Mouse (Mus musculus) kidney, adult 9 months (tissue): ENCODE results near the gene Wipi2.

Experiments
- DNase-seq: peaks from one replicate; pipeline ENCODE4 v3.0.0; 2022

Wipi2 gene

GRCm38 (mm10) chr5:142627398-142627797, at the start of gene Wipi2:
Wipi2 (plus strand) TSS chr5:142627698.
- no peak for DNase-seq

- DNase-seq = no peak
Measured at GRCm38 (mm10) chr5:142578192-142578591, 49.3 kb upstream of the Wipi2 start.

- peak; percentile 53 for DNase-seq
Measured at GRCm38 (mm10) chr5:142581517-142581916, 46.0 kb upstream of the Wipi2 start.

GRCm38 (mm10) chr5:142583616-142584126, 43.8 kb upstream of the Wipi2 start:
- DNase-seq = no peak

DNA sequence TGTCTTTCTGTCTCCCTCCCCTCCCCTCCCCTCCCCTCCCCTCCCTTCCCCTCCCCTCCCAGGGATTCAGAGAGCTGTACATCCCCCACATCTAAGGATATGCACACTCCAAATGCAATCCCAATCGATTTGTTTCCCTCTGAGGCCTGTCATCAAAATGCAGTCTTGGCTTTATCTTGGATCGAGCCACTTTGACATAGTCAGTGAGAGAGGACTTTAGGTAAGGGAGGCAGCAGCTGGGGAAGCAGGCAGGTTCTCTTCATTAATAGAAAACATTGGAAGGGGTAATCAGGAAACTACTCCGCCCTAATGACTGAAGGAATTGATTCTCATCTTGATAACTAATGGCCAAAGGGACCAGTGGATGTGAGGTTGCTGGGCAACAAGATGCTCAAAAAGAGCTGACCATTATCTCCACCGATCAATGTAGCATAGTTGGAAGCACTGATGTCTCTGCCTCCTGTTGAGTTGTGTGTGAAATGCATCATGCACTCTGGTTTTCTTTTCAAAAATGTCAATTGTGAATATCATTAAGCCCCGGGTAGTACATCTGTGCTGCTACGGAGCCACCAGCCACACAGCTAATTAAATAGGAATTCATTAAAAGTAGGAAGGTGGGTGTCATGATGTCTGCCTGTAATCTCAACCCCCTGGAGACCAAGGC, 36.4 kb upstream of the Wipi2 start:
- no peak for DNase-seq

- DNase-seq = no peak
Measured at GRCm38 (mm10) chr5:142595698-142596097, 31.8 kb upstream of the Wipi2 start.

DNA sequence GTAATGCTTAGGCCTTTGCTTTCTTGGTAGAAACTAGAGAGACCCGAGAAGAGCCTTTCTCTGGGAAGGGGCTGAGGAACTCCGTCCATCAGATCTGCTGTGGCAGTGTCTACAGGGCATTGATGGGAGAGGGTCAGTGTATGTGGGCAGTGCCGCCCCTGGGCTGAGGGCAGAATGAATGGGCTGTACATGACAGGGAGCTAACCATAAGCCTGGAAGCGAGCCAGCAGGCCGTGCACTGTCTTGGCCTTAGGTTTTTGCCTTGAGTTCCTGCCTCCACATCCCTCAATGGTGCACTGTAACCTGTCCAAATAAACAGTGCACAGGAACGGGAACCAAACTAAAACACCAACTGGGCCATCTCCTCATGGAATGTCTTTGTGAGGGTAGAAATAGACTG, 30.8 kb upstream of the Wipi2 start:
- no peak for DNase-seq

- peak; percentile 43 for DNase-seq
Measured at GRCm38 (mm10) chr5:142597648-142598390, 29.7 kb upstream of the Wipi2 start.

DNA sequence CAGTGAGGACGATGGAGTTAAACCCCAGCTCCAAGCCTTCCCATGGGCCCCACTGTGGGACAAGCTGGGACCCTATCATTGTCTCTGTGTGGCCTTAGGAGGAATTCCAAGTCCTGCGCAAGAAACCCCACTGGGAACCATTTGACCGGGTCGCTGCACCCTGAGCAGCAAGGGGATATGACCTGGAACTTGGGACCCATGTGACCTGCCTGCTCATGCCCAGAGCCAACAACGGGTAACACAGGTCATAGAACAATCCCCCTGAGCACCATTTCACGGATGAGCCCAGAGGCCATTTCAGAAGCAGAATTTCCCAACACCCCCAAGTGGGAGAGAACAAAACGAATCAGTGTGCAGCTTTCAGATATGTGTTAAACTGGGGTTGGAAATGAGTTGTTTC, 23.1 kb upstream of the Wipi2 start:
- no peak for DNase-seq

DNA sequence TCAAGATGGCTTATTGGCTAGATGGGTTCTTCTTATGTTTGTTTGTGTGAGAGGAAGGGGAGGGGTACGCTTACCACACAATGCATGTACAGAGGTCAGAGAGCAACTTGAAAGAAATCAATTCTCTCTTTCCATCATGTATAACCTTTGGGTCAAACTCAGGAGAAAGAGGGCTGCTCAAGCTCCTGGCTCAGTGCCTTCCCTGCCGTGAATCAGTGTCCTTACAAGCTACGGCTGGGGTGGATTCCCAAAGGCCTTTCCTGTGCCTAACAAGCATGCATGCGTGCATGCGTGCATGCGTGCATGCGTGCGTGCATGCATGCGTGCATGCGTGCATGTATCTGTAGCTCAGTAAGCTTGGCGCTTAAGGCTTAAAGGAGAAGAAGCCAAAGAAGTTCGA, 22.2 kb upstream of the Wipi2 start:
- DNase-seq = no peak

DNA sequence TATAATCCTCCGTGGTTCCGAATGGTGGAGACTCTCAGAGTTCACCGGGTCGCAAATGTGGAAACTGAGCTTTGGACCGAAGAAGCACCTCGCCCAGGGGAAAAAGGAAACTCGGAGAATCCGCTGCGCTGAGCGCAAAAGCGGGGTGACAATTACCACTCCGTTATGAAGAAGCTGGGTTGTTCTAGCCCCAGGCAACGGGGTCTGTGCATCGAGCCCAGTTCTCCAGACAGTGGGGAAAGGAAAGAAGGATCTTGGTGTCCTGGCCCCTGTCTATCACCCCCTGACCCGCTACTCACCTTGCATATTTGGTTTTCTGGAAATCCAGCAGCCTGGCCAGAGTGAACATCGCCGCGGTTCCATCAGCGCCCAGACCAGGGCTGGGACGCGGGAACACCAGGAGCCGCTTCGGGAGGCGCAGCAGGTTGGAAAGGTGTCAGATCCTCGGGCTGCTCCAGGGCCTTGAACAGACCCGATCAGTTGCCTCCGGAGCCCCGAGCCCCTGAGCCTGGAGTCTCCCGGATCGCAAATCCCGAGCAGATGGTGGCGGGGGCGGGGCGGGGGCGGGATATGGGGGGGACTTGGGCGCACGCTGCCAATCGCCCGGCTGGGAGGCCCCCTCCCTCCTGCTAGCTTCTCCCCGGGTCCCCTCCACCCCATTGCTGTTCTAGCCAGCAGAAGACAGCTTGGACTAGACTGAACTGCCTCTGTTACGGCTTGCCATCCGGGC, 19.1 kb upstream of the Wipi2 start, which contains the start of gene Mmd2:
TSS of gene Mmd2 (minus strand) at position 542 of the 730 bp plus-strand sequence.
- DNase-seq = no peak

DNA sequence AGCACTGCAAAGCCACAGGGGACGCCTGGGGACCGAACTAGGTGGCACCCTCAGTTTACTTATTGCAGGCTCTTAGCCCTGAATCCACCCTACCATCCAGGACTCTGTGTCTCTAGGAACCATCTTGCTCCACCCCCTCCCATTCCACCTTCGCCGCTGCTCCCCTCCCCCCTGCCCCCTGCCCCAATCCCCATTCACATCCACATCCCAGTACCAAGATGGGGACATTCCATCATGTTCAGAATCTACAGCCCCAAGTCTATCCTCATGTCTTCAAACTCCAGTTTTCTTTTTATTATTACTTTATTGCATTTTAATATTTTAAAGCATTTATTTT, 18.5 kb upstream of the Wipi2 start:
- no peak for DNase-seq

DNA sequence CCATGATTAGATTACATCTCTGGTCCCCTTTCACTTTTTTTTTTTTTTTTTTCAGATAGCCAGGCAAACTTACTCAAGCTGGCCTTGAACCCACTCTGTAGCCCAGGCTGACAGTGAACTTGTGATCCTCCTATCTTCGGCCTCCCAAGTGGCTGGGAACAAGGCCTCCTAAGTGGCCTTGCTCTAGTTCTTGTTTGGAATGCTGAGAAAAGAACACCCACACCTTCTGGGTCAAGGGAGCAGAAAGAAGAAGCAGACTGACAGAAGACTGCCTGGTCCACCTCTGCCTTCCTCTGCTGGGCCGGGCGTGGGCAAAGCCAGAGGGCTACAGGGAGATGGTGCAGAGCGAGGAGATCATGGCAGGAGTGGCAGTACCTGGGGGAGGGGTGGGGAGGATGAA, 17.1 kb upstream of the Wipi2 start:
- no peak for DNase-seq

DNA sequence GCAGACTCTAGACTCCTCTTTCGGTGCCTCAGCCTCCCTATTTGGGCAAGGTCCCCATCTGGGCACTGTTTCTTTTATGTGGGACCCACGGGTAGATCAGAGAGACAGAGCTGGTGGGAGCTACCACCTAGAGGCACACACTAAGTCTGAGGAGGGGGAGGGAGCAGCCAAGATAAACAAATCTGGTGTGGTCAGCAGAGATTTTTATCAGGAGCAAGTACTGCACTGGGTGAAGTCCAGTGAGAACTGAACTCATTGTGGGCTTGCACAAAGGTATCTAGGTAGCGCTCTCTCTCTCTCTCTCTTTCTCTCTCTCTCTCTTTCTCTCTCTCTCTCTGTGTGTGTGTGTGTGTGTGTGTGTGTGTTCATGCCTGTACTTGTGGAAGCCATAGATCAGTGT, 13.0 kb upstream of the Wipi2 start:
- no peak for DNase-seq

DNA sequence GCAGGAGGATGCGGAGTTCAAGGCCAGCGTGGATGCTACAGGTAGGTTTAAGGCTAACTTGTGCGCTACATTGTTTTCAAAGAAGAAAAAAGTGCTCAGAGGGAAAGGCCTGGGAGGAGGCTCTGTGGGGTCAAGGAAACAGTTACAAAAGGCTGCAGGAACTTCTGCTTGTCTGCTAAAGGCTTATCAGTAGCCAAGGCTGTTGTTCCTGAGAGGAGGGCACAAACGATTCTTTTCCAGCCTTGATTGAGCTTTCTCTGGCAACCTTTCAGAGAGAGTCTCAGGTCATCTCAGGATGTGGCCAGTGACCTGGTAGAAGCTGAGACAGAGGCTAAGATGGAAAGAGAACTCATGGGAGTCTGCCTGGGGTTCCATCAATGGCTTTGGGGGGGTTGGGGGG, 11.9 kb upstream of the Wipi2 start:
- DNase-seq = no peak

DNA sequence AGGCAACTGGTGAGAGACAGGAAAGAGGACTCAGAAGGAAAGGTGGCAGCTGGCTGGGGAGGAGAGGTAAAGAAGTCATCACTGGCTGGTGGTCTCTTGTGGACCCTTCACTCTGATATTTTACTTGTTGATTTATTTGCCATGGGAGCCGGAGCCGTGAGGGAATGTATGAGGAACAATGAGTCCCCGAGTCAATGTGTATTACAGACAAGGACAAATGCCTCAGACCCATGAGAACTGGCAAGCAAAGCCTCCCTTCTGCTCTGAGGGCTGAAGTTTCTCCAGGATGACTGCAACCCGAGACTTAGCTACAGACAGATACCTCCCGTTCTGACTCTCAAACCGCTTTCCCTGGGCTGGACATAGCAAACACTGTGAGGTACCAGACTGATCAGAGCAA, 11.2 kb upstream of the Wipi2 start:
- DNase-seq = no peak

DNA sequence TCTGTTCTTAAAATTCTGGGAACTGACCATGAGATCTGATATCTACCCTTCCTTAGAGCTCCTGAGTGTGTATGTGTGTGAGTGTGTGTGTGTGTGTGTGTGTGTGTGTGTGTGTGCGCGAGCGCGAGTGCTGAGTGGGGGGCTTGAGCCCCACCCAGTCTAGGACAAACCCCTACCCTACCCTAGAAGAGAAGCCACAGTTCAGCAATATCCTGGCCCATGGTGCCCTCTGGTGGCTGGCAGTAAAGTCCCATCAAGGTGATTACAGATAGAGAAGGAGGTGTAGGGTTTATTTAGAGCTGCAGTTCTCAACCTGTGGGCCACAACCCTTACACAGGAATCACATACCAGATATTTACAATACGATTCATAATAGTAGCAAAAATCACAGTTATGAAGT, 7.6 kb upstream of the Wipi2 start:
- peak; percentile 53 for DNase-seq

DNA sequence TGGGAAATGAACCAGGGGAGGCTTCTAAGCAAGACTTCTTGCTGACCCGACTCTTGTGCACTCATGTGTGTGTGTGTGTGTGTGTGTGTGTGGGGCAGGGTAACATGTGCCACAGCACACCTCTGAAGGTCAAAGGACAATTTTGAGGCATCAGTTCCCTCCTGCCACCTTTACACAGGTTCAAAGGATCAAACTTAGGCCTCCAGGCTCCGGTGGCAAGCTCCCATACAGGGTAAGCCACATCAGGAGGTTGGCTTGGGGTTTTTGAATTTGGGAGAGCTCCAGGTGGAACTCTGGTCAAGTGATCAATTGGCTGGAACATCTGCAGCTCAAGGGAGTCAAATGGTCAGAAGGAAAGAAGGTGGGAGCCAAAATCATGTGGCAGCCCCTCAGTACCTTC, 6.1 kb upstream of the Wipi2 start:
- DNase-seq = peak; percentile 84

GRCm38 (mm10) chr5:142622134-142622533, 5.4 kb upstream of the Wipi2 start:
- DNase-seq = no peak

GRCm38 (mm10) chr5:142623080-142623479, 4.4 kb upstream of the Wipi2 start:
- no peak for DNase-seq

DNA sequence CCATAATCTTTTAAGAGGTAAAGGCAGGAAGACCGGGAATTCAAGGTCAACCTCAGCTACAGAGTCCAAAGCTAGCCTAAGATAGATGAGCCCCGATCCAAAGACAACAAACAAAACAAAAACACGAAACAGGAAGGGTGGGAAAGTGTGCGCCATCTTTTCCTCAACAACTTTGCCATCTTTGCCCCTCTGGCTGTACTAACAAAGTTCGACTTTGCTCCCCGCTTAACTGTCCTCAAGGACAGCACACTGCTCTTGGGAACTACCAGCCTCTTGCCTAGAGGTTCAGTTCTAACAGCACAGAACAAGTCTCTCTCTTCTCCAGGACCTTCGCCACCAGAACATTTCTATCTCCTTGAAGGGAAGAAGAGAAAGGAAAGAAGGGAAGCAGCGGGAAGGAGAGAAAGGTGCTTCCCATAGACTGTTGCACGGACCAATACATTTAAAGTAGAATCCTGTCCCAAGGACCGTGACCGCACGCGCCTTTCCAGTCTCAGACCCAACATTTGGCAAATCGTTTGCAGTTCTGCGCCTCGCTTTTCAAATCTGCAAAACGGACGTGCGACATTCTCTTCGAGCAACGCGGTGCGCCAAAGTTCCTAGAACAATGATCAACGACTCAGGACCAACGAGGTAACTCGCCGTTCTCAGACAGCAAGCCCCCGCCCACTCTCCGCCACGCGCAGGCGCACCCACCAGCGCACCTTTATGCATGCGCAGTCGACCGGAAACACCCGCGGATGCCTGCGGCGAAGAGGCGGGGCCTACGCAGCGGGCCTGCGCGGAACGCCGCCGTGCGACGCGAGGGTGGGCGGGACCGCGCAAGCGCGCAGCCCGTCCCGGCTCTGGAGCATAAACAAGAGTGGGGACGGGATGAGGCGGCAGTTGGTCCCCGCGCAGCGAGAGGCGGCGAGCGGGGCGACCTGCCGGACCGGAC, 1.5 kb downstream of the Wipi2 start:
- peak; percentile 98 for DNase-seq

DNA sequence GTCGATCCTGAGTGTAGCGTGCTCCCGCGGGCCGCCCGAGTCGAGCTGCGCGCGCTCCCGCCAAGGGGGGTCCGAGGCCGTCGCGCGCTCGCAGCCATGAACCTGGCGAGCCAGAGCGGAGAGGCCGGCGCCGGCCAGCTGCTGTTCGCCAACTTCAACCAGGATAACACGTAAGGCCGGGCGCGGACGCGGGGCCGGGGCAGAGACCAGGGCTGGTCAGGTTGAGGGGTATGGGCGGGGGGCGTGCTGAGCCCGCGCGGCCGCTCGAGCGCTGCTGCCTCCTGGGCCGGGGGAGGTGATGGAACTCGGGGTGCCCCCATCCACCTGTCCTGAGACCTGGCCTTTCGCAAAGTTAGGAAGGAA, 2.1 kb downstream of the Wipi2 start:
- DNase-seq = no peak

DNA sequence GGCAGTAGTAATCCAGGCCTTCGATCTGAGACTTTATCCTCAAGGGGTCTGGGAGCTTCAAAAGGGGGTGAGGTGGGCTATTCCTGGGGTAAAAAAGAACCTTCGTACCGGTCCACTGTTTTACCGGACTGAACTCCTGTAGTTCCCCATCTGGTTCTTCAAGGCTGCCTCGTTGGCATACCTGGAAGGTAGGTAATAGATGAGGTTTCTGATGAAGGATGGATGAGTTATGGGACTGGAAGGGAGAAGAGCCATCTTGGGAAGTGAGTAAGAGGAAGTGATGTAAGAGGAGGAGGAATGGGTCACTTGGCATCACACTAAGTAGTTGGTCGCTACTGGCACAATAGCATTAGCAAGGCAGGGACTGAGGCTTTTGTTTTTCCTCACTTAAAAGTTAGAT, 2.7 kb downstream of the Wipi2 start:
- DNase-seq = peak; percentile 58
